In genomic region chr10:50702361-50702760, GRCm38 (mm10) we compare ENCODE assay signal across 29 mouse cellular contexts.
DNase-seq lines count a peak whose midpoint lies in the region; ATAC-seq and TF ChIP-seq lines count a peak whose summit lies in the region.
"Had no signal": no experiment of that assay in that cellular context is flagged by ENCODE, and none has a peak within 500 bp of the region (broad histone marks: within the 10 kb centered on the region; RNA-seq: fewer than 3 reads in every experiment).

No protein-coding gene starts in this region.

- in situ Hi-C loops in CH12.LX (cut with MboI; ENCODE audit: low pct_ligation_motif_present, low pct_unique_long_range_greater_than_20kb, low sequenced_read_pairs), result loop anchor here (25.0 kb wide), 2 partner anchors 585 to 710 kb away; no protein-coding TSS in a partner anchor

- WGBS in liver, embryonic 15.5 days (ENCODE audit: insufficient replicate concordance), result 18% methylated on average over 3 of the region's 3 CpGs

- dilution Hi-C loops in CH12.LX (cut with MboI; ENCODE audit: extremely low pct_ligation_motif_present, extremely low pct_unique_long_range_greater_than_20kb, low sequenced_read_pairs), result no loop called here

- H3K4me1 ChIP-seq in CH12.LX (ENCODE audit: control insufficient read depth in 1 of 2, insufficient read depth in 2 of 2), result peaks cover 0 to 26% of the 10 kb centered on the region in 2 experiments; a peak in 2 of 4 replicates
- peaks cover 13% of the 10 kb centered on the region for H3K4me1 ChIP-seq in liver, embryonic 15.5 days (replicated peaks)
- H3K4me1 ChIP-seq: embryonic facial prominence, embryonic 13.5 days; forebrain, embryonic 10.5 days; forebrain, embryonic 15.5 days; hindbrain, embryonic 13.5 days; limb, embryonic 10.5 days; limb, embryonic 15.5 days; midbrain, embryonic 15.5 days had no signal

- H3K4me3 ChIP-seq in CH12.LX (replicated peaks in 1 of 3; ENCODE audit: low read depth in 2 of 3, low read length in 2 of 3, poor library complexity in 1 of 3), result no peak overlapping the region
- H3K4me3 ChIP-seq in liver, embryonic 15.5 days (replicated peaks), result no peak overlapping the region
- H3K4me3 ChIP-seq: embryonic facial prominence, embryonic 13.5 days; forebrain, embryonic 10.5 days; forebrain, embryonic 15.5 days; hindbrain, embryonic 13.5 days; limb, embryonic 10.5 days; limb, embryonic 15.5 days; midbrain, embryonic 15.5 days had no signal

- H3K27ac ChIP-seq in CH12.LX (ENCODE audit: insufficient read depth, low read depth), result no peak overlapping the region
- H3K27ac ChIP-seq in liver, embryonic 15.5 days (replicated peaks), result peak overlapping the region; percentile 71
- H3K27ac ChIP-seq: embryonic facial prominence, embryonic 13.5 days; forebrain, embryonic 10.5 days; forebrain, embryonic 15.5 days; hindbrain, embryonic 13.5 days; kidney, postnatal 0 days; limb, embryonic 10.5 days; limb, embryonic 15.5 days; macrophage; midbrain, embryonic 15.5 days had no signal

- peaks cover 3 to 18% of the 10 kb centered on the region in 2 experiments for H3K36me3 ChIP-seq in CH12.LX (replicated peaks in 1 of 2; ENCODE audit: control insufficient read depth in 1 of 2, insufficient read depth in 1 of 2, low read length in 1 of 2)
- H3K36me3 ChIP-seq in liver, embryonic 15.5 days (replicated peaks), result peaks cover 7% of the 10 kb centered on the region; the same call in 1 of the 2 replicates
- H3K36me3 ChIP-seq: limb, embryonic 10.5 days; limb, embryonic 15.5 days; midbrain, embryonic 15.5 days had no signal

- no peaks in the 10 kb centered on the region for H3K79me2 ChIP-seq in CH12.LX (replicated peaks; ENCODE audit: control insufficient read depth, extremely low read depth, insufficient read depth, poor library complexity, severe bottlenecking)

- no peak for TF ChIP-seq CTCF in CH12.LX (conservative IDR thresholded peaks at IDR 0.05 in 1 of 2, IDR thresholded peaks at IDR 0.05 in 1 of 2; ENCODE audit: low read depth in 2 of 2, low read length in 2 of 2)

- TF ChIP-seq POLR2A in CH12.LX (IDR thresholded peaks at IDR 0.05; ENCODE audit: low read depth, low read length), result no peak

- peak; percentile 54 for ATAC-seq in liver, embryonic 15.5 days (ENCODE audit: insufficient read depth)
- no peak for ATAC-seq in monocyte, adult 5-6 weeks (replicated peaks; ENCODE audit: insufficient number of reproducible peaks, low FRiP score, low TSS enrichment, poor library complexity, severe bottlenecking)
- ATAC-seq: forebrain, embryonic 15.5 days; intestine, embryonic 16.5 days; midbrain, embryonic 15.5 days; Patski had no signal

- H3K9ac ChIP-seq in CH12.LX (ENCODE audit: insufficient read depth, low read depth), result no peak overlapping the region
- H3K9ac ChIP-seq in liver, embryonic 15.5 days, result no peak overlapping the region
- H3K9ac ChIP-seq: embryonic facial prominence, embryonic 13.5 days; forebrain, embryonic 15.5 days; hindbrain, embryonic 13.5 days; limb, embryonic 15.5 days; midbrain, embryonic 15.5 days had no signal

- no peaks in the 10 kb centered on the region for H3K9me3 ChIP-seq in CH12.LX (replicated peaks; ENCODE audit: low read length)
- H3K9me3 ChIP-seq in liver, embryonic 15.5 days (replicated peaks), result no peaks in the 10 kb centered on the region
- H3K9me3 ChIP-seq: embryonic facial prominence, embryonic 13.5 days; forebrain, embryonic 10.5 days; forebrain, embryonic 15.5 days; G1E; hindbrain, embryonic 13.5 days; limb, embryonic 10.5 days; limb, embryonic 15.5 days; midbrain, embryonic 15.5 days had no signal

- peak; percentile 46 for DNase-seq in CH12.LX (ENCODE audit: extremely low read depth)
- DNase-seq in c-Kit-positive CD71-negative TER-119-negative erythroid progenitor cells, embryonic 14.5 days (ENCODE audit: low read depth), result peak; percentile 16
- DNase-seq in liver, result peak; percentile 22
- DNase-seq in right cerebral cortex, adult 18-20 months, result no peak
- DNase-seq in gastrocnemius, postnatal 10 days, result no peak
- DNase-seq in thymus, postnatal 36 days, result no peak
- DNase-seq: adrenal gland, postnatal 14 days; B cell, adult 2 months; cerebellum, adult 9-10 months; heart, postnatal 36 days; kidney, adult 8-10 months; kidney, postnatal 4 days; right cerebral cortex, postnatal 4 days; thymus, adult 2 months had no signal

- no peak for TF ChIP-seq EP300 in CH12.LX (IDR thresholded peaks at IDR 0.05; ENCODE audit: low read length)

- no peak overlapping the region for H3K4me2 ChIP-seq in CH12.LX (ENCODE audit: insufficient read depth, low read depth, poor library complexity, severe bottlenecking)
- H3K4me2 ChIP-seq in liver, embryonic 15.5 days, result no peak overlapping the region
- H3K4me2 ChIP-seq: embryonic facial prominence, embryonic 13.5 days; forebrain, embryonic 15.5 days; heart, embryonic 11.5 days; hindbrain, embryonic 13.5 days; limb, embryonic 15.5 days; midbrain, embryonic 15.5 days had no signal

- TF ChIP-seq RAD21 in CH12.LX (IDR thresholded peaks at IDR 0.05; ENCODE audit: low read depth, low read length), result no peak

- H3K27me3 ChIP-seq in CH12.LX (replicated peaks), result no peaks in the 10 kb centered on the region
- no peaks in the 10 kb centered on the region for H3K27me3 ChIP-seq in liver, embryonic 15.5 days
- H3K27me3 ChIP-seq: embryonic facial prominence, embryonic 13.5 days; forebrain, embryonic 15.5 days; hindbrain, embryonic 13.5 days; limb, embryonic 15.5 days; midbrain, embryonic 15.5 days; Patski had no signal

TF ChIP-seq in CH12.LX, 34 proteins besides CTCF, POLR2A, EP300 and RAD21:
- TF ChIP-seq RCOR1 (conservative IDR thresholded peaks at IDR 0.05; ENCODE audit: low read depth, low read length), result no peak
- TF ChIP-seq USF1 (IDR thresholded peaks at IDR 0.05; ENCODE audit: low read depth, low read length), result no peak
- TF ChIP-seq ETS1 (conservative IDR thresholded peaks at IDR 0.05; ENCODE audit: low read depth, low read length), result no peak
TF ChIP-seq in CH12.LX: peak in this region for 0.

Comparison
In these comparisons a context has a peak if more than half of its experiments do, and no peak if none do; other contexts are left out.
1. DNase-seq: peak in CH12.LX (single experiment), c-Kit-positive CD71-negative TER-119-negative erythroid progenitor cells, embryonic 14.5 days (single experiment) and liver (single experiment); none in right cerebral cortex, adult 18-20 months (single experiment), gastrocnemius, postnatal 10 days (single experiment) and thymus, postnatal 36 days (0 of 2).